Mouse (Mus musculus) MEL (cell line): Measurements from ENCODE around the gene Igsf6. TPM values are rescaled to one million over a fixed set of nuclear protein-coding genes. Genes with fewer than 3 reads are reported as not detected.

ENCODE experiments used
- DNase-seq: peaks from one replicate; pipeline ENCODE4 v3.0.0; 2011; ENCODE audit warnings: low read depth, low spot score
- H3K27ac ChIP-seq: 2 replicates; pipeline ENCODE4 v1.5.1; 2012; ENCODE audit warnings: low read depth, mild to moderate bottlenecking, control low read depth, low read length, moderate library complexity; ENCODE audit not compliant: control insufficient read depth
- H3K27me3 ChIP-seq, 2 experiments: fragments of 150-350 bp in 1 of 2; sonication (generic) in 1 of 2; 2 replicates each; pipeline ENCODE4 v1.6.1; 2012; ENCODE audit warnings: low read length in 2 of 2, mild to moderate bottlenecking in 2 of 2, improper control_type of control experiment in 1 of 2, moderate library complexity in 1 of 2; ENCODE audit not compliant: insufficient read depth in 2 of 2, control insufficient read depth in 1 of 2
- H3K36me3 ChIP-seq, 2 experiments: 2 replicates each; pipeline ENCODE4 v1.6.1; 2012 to 2014; ENCODE audit warnings: low read length in 2 of 2, improper control_type of control experiment in 1 of 2, inconsistent platforms in 1 of 2, mild to moderate bottlenecking in 1 of 2; ENCODE audit not compliant: insufficient read depth in 2 of 2, control insufficient read depth in 1 of 2
- H3K4me1 ChIP-seq, 2 experiments: fragments of 150-350 bp in 1 of 2; sonication (generic) in 1 of 2; 2 replicates each; pipeline ENCODE4 v1.6.1; 2012; ENCODE audit warnings: low read length in 2 of 2, improper control_type of control experiment in 1 of 2, mild to moderate bottlenecking in 1 of 2; ENCODE audit not compliant: insufficient read depth in 2 of 2, control insufficient read depth in 1 of 2
- H3K4me3 ChIP-seq, 2 experiments: fragments of 150-350 bp in 1 of 2; sonication (generic) in 1 of 2; 2 replicates each; pipeline ENCODE4 v1.5.1; 2012; ENCODE audit warnings: low read depth in 2 of 2, low read length in 2 of 2, mild to moderate bottlenecking in 2 of 2, moderate library complexity in 2 of 2, control low read depth in 1 of 2, improper control_type of control experiment in 1 of 2; ENCODE audit not compliant: control insufficient read depth in 1 of 2, insufficient read depth in 1 of 2
- H3K79me2 ChIP-seq: 2 replicates; pipeline ENCODE4 v1.6.1; 2012; ENCODE audit warnings: mild to moderate bottlenecking, low read length, moderate library complexity; ENCODE audit not compliant: control insufficient read depth, poor library complexity, insufficient read depth
- H3K9ac ChIP-seq: 2 replicates; pipeline ENCODE4 v1.6.1; 2012; ENCODE audit warnings: low read depth, mild to moderate bottlenecking, control low read depth, low read length, moderate library complexity; ENCODE audit not compliant: control insufficient read depth, poor library complexity, severe bottlenecking
- H3K9me3 ChIP-seq: fragments of 150-350 bp; sonication (generic); replicated peaks from 2 replicates; pipeline ENCODE4 v1.6.1; 2012; ENCODE audit warnings: mild to moderate bottlenecking, low read length, improper control_type of control experiment, moderate library complexity; ENCODE audit not compliant: insufficient read depth
- CHD1 ChIP-seq: IDR thresholded peaks from 2 replicates; pipeline ENCODE4 v1.6.1; 2012; ENCODE audit warnings: low read depth, mild to moderate bottlenecking, inconsistent platforms, low read length, improper control_type of control experiment
- CTCF ChIP-seq, 3 experiments: IDR thresholded peaks in 2 of 3; conservative IDR thresholded peaks in 1 of 3; 2 replicates each; pipeline ENCODE4 v1.5.1; 2011 to 2012; ENCODE audit warnings: low read length in 3 of 3, low read depth in 2 of 3, mild to moderate bottlenecking in 2 of 3, improper control_type of control experiment in 1 of 3, inconsistent platforms in 1 of 3, mixed read lengths in 1 of 3, moderate library complexity in 1 of 3; ENCODE audit not compliant: control insufficient read depth in 1 of 3, insufficient read depth in 1 of 3, poor library complexity in 1 of 3, severe bottlenecking in 1 of 3
- E2F4 ChIP-seq: IDR thresholded peaks from 2 replicates; pipeline ENCODE4 v1.6.1; 2011; ENCODE audit warnings: low read depth, low read length, improper control_type of control experiment, borderline replicate concordance
- ELF1 ChIP-seq: IDR thresholded peaks from 2 replicates; pipeline ENCODE4 v1.6.1; 2014; ENCODE audit warnings: low read depth, mild to moderate bottlenecking, inconsistent platforms, low read length, improper control_type of control experiment, moderate library complexity
- ETS1 ChIP-seq: IDR thresholded peaks from 2 replicates; pipeline ENCODE4 v1.6.1; 2012; ENCODE audit warnings: low read depth, mild to moderate bottlenecking, inconsistent platforms, low read length, improper control_type of control experiment, moderate library complexity
- GATA1 ChIP-seq: IDR thresholded peaks from 2 replicates; pipeline ENCODE4 v1.6.1; 2011; ENCODE audit warnings: low read depth, low read length, improper control_type of control experiment
- HCFC1 ChIP-seq: IDR thresholded peaks from 2 replicates; pipeline ENCODE4 v1.6.1; 2012; ENCODE audit warnings: low read depth, mild to moderate bottlenecking, inconsistent platforms, low read length, improper control_type of control experiment, moderate library complexity
- JUND ChIP-seq: IDR thresholded peaks from 2 replicates; pipeline ENCODE4 v1.6.1; 2011; ENCODE audit warnings: low read depth, mild to moderate bottlenecking, improper control_type of control experiment, low read length
- KAT2A ChIP-seq: conservative IDR thresholded peaks from 2 replicates; pipeline ENCODE4 v1.6.1; 2012; ENCODE audit warnings: low read depth, low read length, improper control_type of control experiment, inconsistent platforms
- MAFK ChIP-seq: IDR thresholded peaks from 2 replicates; pipeline ENCODE4 v1.6.1; 2011; ENCODE audit warnings: low read depth, mild to moderate bottlenecking, low read length, improper control_type of control experiment, borderline replicate concordance
- MAX ChIP-seq: IDR thresholded peaks from 2 replicates; pipeline ENCODE4 v1.6.1; 2011; ENCODE audit warnings: low read length, improper control_type of control experiment
- MEF2A ChIP-seq: IDR thresholded peaks from 2 replicates; pipeline ENCODE4 v1.6.1; 2014; ENCODE audit warnings: low read depth, mild to moderate bottlenecking, inconsistent platforms, low read length, improper control_type of control experiment; ENCODE audit not compliant: poor library complexity, insufficient replicate concordance, severe bottlenecking; ENCODE audit errors: extremely low read depth
- MXI1 ChIP-seq: IDR thresholded peaks from 2 replicates; pipeline ENCODE4 v1.6.1; 2011; ENCODE audit warnings: mild to moderate bottlenecking, low read depth, low read length, improper control_type of control experiment
- NELFE ChIP-seq: IDR thresholded peaks from 2 replicates; pipeline ENCODE4 v1.6.1; 2011; ENCODE audit warnings: low read depth, low read length, improper control_type of control experiment
- NRF1 ChIP-seq: IDR thresholded peaks from 2 replicates; pipeline ENCODE4 v1.6.1; 2014; ENCODE audit warnings: low read depth, mild to moderate bottlenecking, inconsistent platforms, low read length, improper control_type of control experiment, moderate library complexity; ENCODE audit not compliant: poor library complexity, insufficient read depth, severe bottlenecking
- POLR2AphosphoS2 ChIP-seq: IDR thresholded peaks from 2 replicates; pipeline ENCODE4 v1.6.1; 2011; ENCODE audit warnings: low read length, improper control_type of control experiment
- POLR2AphosphoS5 ChIP-seq: IDR thresholded peaks from 2 replicates; pipeline ENCODE4 v1.6.1; 2012; ENCODE audit warnings: low read depth, borderline replicate concordance, mild to moderate bottlenecking, inconsistent platforms, low read length, moderate library complexity, mixed read lengths
- RAD21 ChIP-seq: IDR thresholded peaks from 2 replicates; pipeline ENCODE4 v1.6.1; 2011; ENCODE audit warnings: mild to moderate bottlenecking, low read depth, low read length, improper control_type of control experiment
- RCOR1 ChIP-seq: IDR thresholded peaks from 2 replicates; pipeline ENCODE4 v1.6.1; 2012; ENCODE audit warnings: low read depth, mild to moderate bottlenecking, inconsistent platforms, low read length, improper control_type of control experiment
- SMC3 ChIP-seq: IDR thresholded peaks from 2 replicates; pipeline ENCODE4 v1.6.1; 2011; ENCODE audit warnings: low read depth, low read length, improper control_type of control experiment
- TAL1 ChIP-seq: IDR thresholded peaks from 2 replicates; pipeline ENCODE4 v1.6.1; 2012; ENCODE audit warnings: mild to moderate bottlenecking, inconsistent platforms, low read length, moderate library complexity, mixed read lengths
- UBTF ChIP-seq: IDR thresholded peaks from 2 replicates; pipeline ENCODE4 v1.6.1; 2012; ENCODE audit warnings: low read depth, mild to moderate bottlenecking, inconsistent platforms, low read length, improper control_type of control experiment, moderate library complexity, borderline replicate concordance; ENCODE audit not compliant: insufficient read depth
- USF1 ChIP-seq: IDR thresholded peaks from 2 replicates; pipeline ENCODE4 v1.6.1; 2014; ENCODE audit warnings: low read depth, mild to moderate bottlenecking, inconsistent platforms, low read length, improper control_type of control experiment, moderate library complexity
- USF2 ChIP-seq, 2 experiments: IDR thresholded peaks; 2 replicates each; pipeline ENCODE4 v1.6.1; 2011 to 2012; ENCODE audit warnings: improper control_type of control experiment in 2 of 2, low read length in 2 of 2, borderline replicate concordance in 1 of 2, inconsistent platforms in 1 of 2, low read depth in 1 of 2, mild to moderate bottlenecking in 1 of 2; ENCODE audit not compliant: insufficient read depth in 1 of 2
- ZC3H11A ChIP-seq: IDR thresholded peaks from 2 replicates; pipeline ENCODE4 v1.6.1; 2012; ENCODE audit warnings: low read depth, mild to moderate bottlenecking, inconsistent platforms, low read length, improper control_type of control experiment
- ZKSCAN1 ChIP-seq: IDR thresholded peaks from 2 replicates; pipeline ENCODE4 v1.6.1; 2012; ENCODE audit warnings: low read depth, mild to moderate bottlenecking, inconsistent platforms, low read length, improper control_type of control experiment, moderate library complexity
- ZNF384 ChIP-seq: IDR thresholded peaks from 2 replicates; pipeline ENCODE4 v1.6.1; 2012; ENCODE audit warnings: low read depth, mild to moderate bottlenecking, inconsistent platforms, low read length, improper control_type of control experiment
- polyA plus RNA-seq, 2 experiments: library from polyadenylated mRNA; stranded (reverse) in 1 of 2; unstranded in 1 of 2; fragments of >175 nt in 1 of 2; fragments of >200 nt in 1 of 2; gene quantifications; 2 replicates each; pipeline versions ENCODE4 v1.2.1 to v1.2.4; 2012; ENCODE audit warnings: low replicate concordance in 2 of 2, low read depth in 1 of 2; ENCODE audit not compliant: insufficient read length in 2 of 2, insufficient read depth in 1 of 2, missing spikeins in 1 of 2
- total RNA-seq: library from RNA; depleted of rRNA; stranded (reverse); fragments of 300-350 nt; gene quantifications from 2 replicates; pipeline ENCODE4 v1.2.3, GENCODE M21; 2012

The Igsf6 gene
- total and polyA plus RNA-seq, 3 experiments = 0.08 to 0.42 TPM; not detected in 1

GRCm38 (mm10) chr7:121020277-121020676 lies 54.1 kb downstream of the Igsf6 start:
- no peak overlapping the region for H3K27ac ChIP-seq
- H3K27me3 ChIP-seq = peaks cover 3 to 6% of the 10 kb centered on the region in 2 experiments

DNA sequence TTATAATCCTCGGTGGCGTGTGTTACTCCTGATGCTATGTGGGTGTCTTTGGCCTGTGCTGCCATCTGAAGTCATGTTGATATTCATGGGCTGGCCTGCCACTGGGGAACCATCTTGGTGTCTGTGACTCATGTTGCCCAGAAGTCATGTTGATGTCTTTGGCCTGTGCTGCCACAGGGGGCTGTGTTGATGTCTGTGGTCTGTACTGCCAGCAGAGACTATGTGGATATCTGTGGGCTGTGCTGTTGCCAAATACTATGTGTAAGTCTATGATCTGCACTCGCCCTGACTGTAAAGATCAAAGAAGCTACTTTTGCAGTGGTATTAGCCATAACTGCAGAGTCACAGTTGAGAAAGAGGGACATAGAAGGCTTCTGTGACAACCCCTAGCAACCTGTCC lies 55.6 kb downstream of the Igsf6 start:
- TF ChIP-seq ELF1 (no peak), MEF2A (no peak), ZC3H11A (no peak), HCFC1 (no peak), KAT2A (no peak), GATA1 (no peak), MAX (no peak), TAL1 (no peak), USF2 (IDR thresholded peaks at IDR 0.05; ENCODE audit: borderline replicate concordance in 1 of 2, insufficient read depth in 1 of 2, low read depth in 1 of 2, low read length in 2 of 2) (no peak), UBTF (no peak), NRF1 (no peak), E2F4 (no peak), ETS1 (no peak), SMC3 (no peak), ZNF384 (no peak), RAD21 (no peak), POLR2AphosphoS5 (no peak), CHD1 (no peak), ZKSCAN1 (no peak), RCOR1 (no peak)
- TF ChIP-seq, all 39 proteins: peak for 0
- no peak for DNase-seq

More at GRCm38 (mm10) chr7:121020277-121020676, 54.1 kb downstream of the Igsf6 start:
- H3K9me3 ChIP-seq = no peaks in the 10 kb centered on the region
- peaks cover 0 to 6% of the 10 kb centered on the region in 2 experiments; a peak in 2 of 4 replicates for H3K36me3 ChIP-seq
- DNase-seq = no peak
- H3K79me2 ChIP-seq = no peaks in the 10 kb centered on the region
- H3K9ac ChIP-seq = no peak overlapping the region
- H3K4me1 ChIP-seq = peaks cover 0 to 4% of the 10 kb centered on the region in 2 experiments; a peak in 3 of 4 replicates
- TF ChIP-seq USF2 (IDR thresholded peaks at IDR 0.05; ENCODE audit: borderline replicate concordance in 1 of 2, insufficient read depth in 1 of 2, low read depth in 1 of 2, low read length in 2 of 2) = no peak
- no peak for TF ChIP-seq CHD1
- TF ChIP-seq POLR2AphosphoS5 = no peak
- TF ChIP-seq POLR2AphosphoS2 = no peak
- TF ChIP-seq ETS1 = no peak
- no peak for TF ChIP-seq MXI1
- TF ChIP-seq JUND = no peak
- no peak for TF ChIP-seq MAX
- peak; percentile 18; the same call in 1 of the 2 replicates for TF ChIP-seq SMC3
- no peak for TF ChIP-seq USF1
- no peak for TF ChIP-seq NELFE
- TF ChIP-seq CTCF (IDR thresholded peaks at IDR 0.05 in 2 of 3, conservative IDR thresholded peaks at IDR 0.05 in 1 of 3; ENCODE audit: control insufficient read depth in 1 of 3, insufficient read depth in 1 of 3, low read depth in 2 of 3, low read length in 3 of 3, poor library complexity in 1 of 3, severe bottlenecking in 1 of 3) = peak in 2 of 3 experiments; percentile 26 to 34; a peak in 3 of 6 replicates
- TF ChIP-seq ZNF384 = no peak
- TF ChIP-seq ZC3H11A = no peak
- no peak for TF ChIP-seq ZKSCAN1
- TF ChIP-seq ELF1 = no peak
- TF ChIP-seq HCFC1 = no peak
- no peak for TF ChIP-seq NRF1
- TF ChIP-seq MAFK = no peak
- peak; percentile 13 for TF ChIP-seq RAD21
- TF ChIP-seq MEF2A = no peak
- H3K4me3 ChIP-seq = no peak overlapping the region

More for the DNA sequence above, 55.6 kb downstream of the Igsf6 start:
- H3K27me3 ChIP-seq = peaks cover 6 to 9% of the 10 kb centered on the region in 2 experiments
- no peaks in the 10 kb centered on the region for H3K36me3 ChIP-seq
- H3K79me2 ChIP-seq = no peaks in the 10 kb centered on the region
- H3K4me1 ChIP-seq = no peaks in the 10 kb centered on the region; a peak in 1 of 4 replicates
- H3K4me3 ChIP-seq = no peak overlapping the region
- H3K27ac ChIP-seq = no peak overlapping the region
- no peaks in the 10 kb centered on the region for H3K9me3 ChIP-seq
- no peak overlapping the region for H3K9ac ChIP-seq
